Mouse (Mus musculus): ENCODE measurements around the gene Tmem126b. TPM values are rescaled to one million over a fixed set of nuclear protein-coding genes. Genes with fewer than 3 reads are reported as not detected.

Gene Tmem126b
- polyA plus RNA-seq, 2 experiments, result 18.6 to 32.4 TPM

DNA sequence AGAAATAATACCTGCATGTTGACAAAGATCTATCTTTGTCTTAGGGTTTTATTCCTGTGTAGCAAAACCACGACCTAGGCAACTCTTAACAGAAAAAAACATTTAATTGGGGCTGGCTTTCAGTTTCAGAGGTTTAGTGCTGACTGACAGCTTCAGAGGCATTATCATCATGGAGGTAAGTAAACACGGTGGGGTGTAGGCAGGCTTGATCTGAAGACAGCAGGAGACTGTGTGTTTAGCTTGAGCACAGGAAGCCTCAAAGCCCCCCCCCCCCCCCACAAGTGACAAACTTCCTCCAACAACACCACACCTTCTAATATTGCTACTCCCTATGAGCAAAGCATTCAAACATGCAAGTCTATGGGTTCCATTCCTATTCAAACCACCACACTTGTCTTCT, 2.3 kb downstream of the Tmem126b start:
- no peak overlapping the region for H3K4me2 ChIP-seq (replicated peaks; ENCODE audit: low read depth, low read length, severe bottlenecking)
- H3K27ac ChIP-seq (replicated peaks; ENCODE audit: low read depth, low read length), result no peak overlapping the region
- no peak for ATAC-seq (ENCODE audit: low FRiP score, low read depth)
- peaks cover 21% of the 10 kb centered on the region for H3K36me3 ChIP-seq (ENCODE audit: control insufficient read depth, insufficient read depth, low read length)
- no peak for DNase-seq (ENCODE audit: low spot score)
- peaks cover 6% of the 10 kb centered on the region; the same call in 1 of the 2 replicates for H3K4me1 ChIP-seq (ENCODE audit: control insufficient read depth, insufficient read depth, low read length)
- no peak for TF ChIP-seq POLR2A (IDR thresholded peaks at IDR 0.05; ENCODE audit: borderline replicate concordance, extremely low read depth, insufficient read depth, insufficient read length)
- WGBS, result 80% methylated on average over 2 of the region's 2 CpGs
- no peak overlapping the region for H3K4me3 ChIP-seq (replicated peaks; ENCODE audit: low read length)
- H3K27me3 ChIP-seq (ENCODE audit: control insufficient read depth, insufficient read depth, low read length), result peaks cover 8% of the 10 kb centered on the region; the same call in 1 of the 2 replicates
- no peaks in the 10 kb centered on the region for H3K9me3 ChIP-seq (ENCODE audit: control insufficient read depth, low read length)
- no peak overlapping the region for H3K9ac ChIP-seq (ENCODE audit: low read depth, low read length, severe bottlenecking)

DNA sequence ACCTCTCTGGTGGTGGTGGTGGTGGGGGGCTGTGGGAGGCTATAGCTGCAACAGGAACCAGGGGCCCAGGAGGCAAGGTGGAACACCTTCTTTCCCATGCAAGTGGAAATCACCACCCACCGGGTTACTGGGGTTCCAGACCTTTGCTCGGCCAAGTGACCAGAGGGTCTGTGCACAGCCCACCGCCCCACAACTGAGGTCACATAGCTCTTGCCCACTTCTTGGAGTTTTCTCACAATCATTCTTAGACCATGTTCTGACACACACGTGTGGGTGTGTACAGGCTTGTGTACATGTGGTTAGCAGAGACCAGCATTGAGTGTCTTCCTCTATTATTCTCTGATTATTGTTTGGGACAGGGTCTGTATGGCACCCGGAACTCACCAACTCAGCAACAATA, 14.4 kb downstream of the Tmem126b start:
- ATAC-seq (ENCODE audit: low FRiP score, low read depth) (no peak), DNase-seq (ENCODE audit: low spot score) (no peak)
- Histone ChIP-seq H3K4me1 (ENCODE audit: control insufficient read depth, insufficient read depth, low read length) (no peaks in the 10 kb centered on the region), H3K27ac (replicated peaks; ENCODE audit: low read depth, low read length) (no peak overlapping the region), H3K9ac (ENCODE audit: low read depth, low read length, severe bottlenecking) (no peak overlapping the region), H3K27me3 (ENCODE audit: control insufficient read depth, insufficient read depth, low read length) (no peaks in the 10 kb centered on the region), H3K9me3 (ENCODE audit: control insufficient read depth, low read length) (no peaks in the 10 kb centered on the region), H3K36me3 (ENCODE audit: control insufficient read depth, insufficient read depth, low read length) (no peaks in the 10 kb centered on the region; the same call in 1 of the 2 replicates), H3K4me3 (replicated peaks; ENCODE audit: low read length) (no peak overlapping the region), H3K4me2 (replicated peaks; ENCODE audit: low read depth, low read length, severe bottlenecking) (no peak overlapping the region)
- TF ChIP-seq POLR2A (IDR thresholded peaks at IDR 0.05; ENCODE audit: borderline replicate concordance, extremely low read depth, insufficient read depth, insufficient read length), result no peak
- 90% methylated on average over 4 of the region's 5 CpGs for WGBS

- WGBS, result 17% methylated on average over 14 of the region's 14 CpGs
- peaks cover 4% of the 10 kb centered on the region; the same call in 1 of the 2 replicates for H3K4me1 ChIP-seq (ENCODE audit: control insufficient read depth, insufficient read depth, low read length)
- TF ChIP-seq POLR2A (IDR thresholded peaks at IDR 0.05; ENCODE audit: borderline replicate concordance, extremely low read depth, insufficient read depth, insufficient read length), result no peak
- H3K27me3 ChIP-seq (ENCODE audit: control insufficient read depth, insufficient read depth, low read length), result no peaks in the 10 kb centered on the region
- H3K36me3 ChIP-seq (ENCODE audit: control insufficient read depth, insufficient read depth, low read length), result no peaks in the 10 kb centered on the region
- H3K4me3 ChIP-seq (replicated peaks; ENCODE audit: low read length), result no peak overlapping the region
- no peak overlapping the region for H3K9ac ChIP-seq (ENCODE audit: low read depth, low read length, severe bottlenecking)
- DNase-seq (ENCODE audit: low spot score) (no peak), ATAC-seq (ENCODE audit: low FRiP score, low read depth) (no peak)
- no peak overlapping the region for H3K4me2 ChIP-seq (replicated peaks; ENCODE audit: low read depth, low read length, severe bottlenecking)
- H3K9me3 ChIP-seq (ENCODE audit: control insufficient read depth, low read length), result no peaks in the 10 kb centered on the region
- H3K27ac ChIP-seq (replicated peaks; ENCODE audit: low read depth, low read length), result no peak overlapping the region
These were observed 14.9 kb downstream of the Tmem126b start for GRCm38 (mm10) chr7:90460930-90461329.

DNA sequence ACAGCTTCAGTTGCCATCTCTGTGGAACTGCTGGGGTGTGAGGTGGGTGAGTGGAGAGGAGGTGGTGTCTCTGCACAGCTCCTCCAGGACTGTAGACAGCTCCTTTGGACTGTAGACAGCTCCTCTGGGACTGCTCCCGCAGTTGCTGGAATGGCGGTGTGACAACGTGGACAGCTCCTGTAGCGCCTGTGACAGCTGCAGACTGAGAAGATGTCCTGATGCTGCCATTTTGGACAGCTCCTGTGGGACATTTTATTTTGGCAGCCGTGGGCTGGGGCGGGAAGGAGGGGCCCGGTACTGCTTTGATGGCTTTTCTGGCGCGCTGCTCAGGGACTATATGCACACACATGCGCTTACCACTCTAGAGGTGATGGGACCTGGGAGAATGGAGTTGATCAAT, 15.5 kb downstream of the Tmem126b start:
- Histone ChIP-seq H3K4me2 (replicated peaks; ENCODE audit: low read depth, low read length, severe bottlenecking) (no peak overlapping the region), H3K36me3 (ENCODE audit: control insufficient read depth, insufficient read depth, low read length) (no peaks in the 10 kb centered on the region), H3K27ac (replicated peaks; ENCODE audit: low read depth, low read length) (no peak overlapping the region), H3K9ac (ENCODE audit: low read depth, low read length, severe bottlenecking) (no peak overlapping the region), H3K4me3 (replicated peaks; ENCODE audit: low read length) (no peak overlapping the region), H3K9me3 (ENCODE audit: control insufficient read depth, low read length) (no peaks in the 10 kb centered on the region), H3K4me1 (ENCODE audit: control insufficient read depth, insufficient read depth, low read length) (peaks cover 6% of the 10 kb centered on the region; the same call in 1 of the 2 replicates), H3K27me3 (ENCODE audit: control insufficient read depth, insufficient read depth, low read length) (no peaks in the 10 kb centered on the region)
- 54% methylated on average over 10 of the region's 10 CpGs for WGBS
- no peak for DNase-seq (ENCODE audit: low spot score)
- no peak for ATAC-seq (ENCODE audit: low FRiP score, low read depth)
- no peak for TF ChIP-seq POLR2A (IDR thresholded peaks at IDR 0.05; ENCODE audit: borderline replicate concordance, extremely low read depth, insufficient read depth, insufficient read length)

- no peak for TF ChIP-seq POLR2A (IDR thresholded peaks at IDR 0.05; ENCODE audit: borderline replicate concordance, extremely low read depth, insufficient read depth, insufficient read length)
- Histone ChIP-seq H3K4me3 (replicated peaks; ENCODE audit: low read length) (peak overlapping the region; percentile 74), H3K4me1 (ENCODE audit: control insufficient read depth, insufficient read depth, low read length) (peaks cover 6% of the 10 kb centered on the region; the same call in 1 of the 2 replicates), H3K9me3 (ENCODE audit: control insufficient read depth, low read length) (no peaks in the 10 kb centered on the region), H3K27me3 (ENCODE audit: control insufficient read depth, insufficient read depth, low read length) (no peaks in the 10 kb centered on the region), H3K4me2 (replicated peaks; ENCODE audit: low read depth, low read length, severe bottlenecking) (peak overlapping the region; percentile 62), H3K27ac (replicated peaks; ENCODE audit: low read depth, low read length) (peak overlapping the region; percentile 88), H3K36me3 (ENCODE audit: control insufficient read depth, insufficient read depth, low read length) (peaks cover 15% of the 10 kb centered on the region; the same call in 1 of the 2 replicates), H3K9ac (ENCODE audit: low read depth, low read length, severe bottlenecking) (peak overlapping the region; percentile 74)
- peak; percentile 56 for ATAC-seq (ENCODE audit: low FRiP score, low read depth)
- 6% methylated on average over 10 of the region's 10 CpGs for WGBS
- DNase-seq (ENCODE audit: low spot score), result no peak
These were observed 18.3 kb downstream of the Tmem126b start for GRCm38 (mm10) chr7:90457517-90457916.

Data from limb, embryonic 14.5 days (tissue).